Mouse (Mus musculus) heart, adult 2 months (tissue): ENCODE measurements around the gene Pla2g12b. TPM values are rescaled to one million over a fixed set of nuclear protein-coding genes. Genes with fewer than 3 reads are reported as not detected.

Source experiments
- DNase-seq, 2 experiments: peaks; one replicate each; pipeline ENCODE4 v3.0.0; 2021
- H3K27ac ChIP-seq: fragments of 200-600 bp; 2 replicates; pipeline ENCODE4 v1.8.1; 2022
- H3K27me3 ChIP-seq: fragments of 200-500 bp; 2 replicates; pipeline ENCODE4 v1.6.1; 2012; ENCODE audit warnings: mild to moderate bottlenecking, low read length, inconsistent platforms, mixed read lengths; ENCODE audit not compliant: control insufficient read depth, insufficient read depth
- H3K36me3 ChIP-seq: fragments of 200-500 bp; 2 replicates; pipeline ENCODE4 v1.6.1; 2012; ENCODE audit warnings: low read length, inconsistent platforms; ENCODE audit not compliant: control insufficient read depth, insufficient read depth
- H3K4me1 ChIP-seq: fragments of 200-500 bp; 2 replicates; pipeline ENCODE4 v1.6.1; 2011; ENCODE audit warnings: low read length; ENCODE audit not compliant: control insufficient read depth, insufficient read depth
- H3K4me3 ChIP-seq: fragments of 200-600 bp; 2 replicates; pipeline ENCODE4 v1.8.1; 2022
- H3K79me2 ChIP-seq: fragments of 200-500 bp; replicated peaks from 2 replicates; pipeline ENCODE4 v1.6.1; 2012; ENCODE audit warnings: mild to moderate bottlenecking, inconsistent platforms, low read length, moderate library complexity, mixed read lengths; ENCODE audit not compliant: control insufficient read depth, insufficient read depth
- H3K9ac ChIP-seq: fragments of 200-500 bp; 2 replicates; pipeline ENCODE4 v1.6.1; 2012; ENCODE audit warnings: low read depth, mild to moderate bottlenecking, control low read depth, inconsistent platforms, low read length, mixed read lengths
- CTCF ChIP-seq: fragments of 200-600 bp; IDR thresholded peaks from 2 replicates; pipeline ENCODE4 v1.8.1; 2022; ENCODE audit warnings: antibody characterized with exemption, mild to moderate bottlenecking, moderate library complexity
- EP300 ChIP-seq: fragments of 200-500 bp; IDR thresholded peaks from 2 replicates; pipeline ENCODE4 v1.6.1; 2011; ENCODE audit warnings: low read depth, low read length, control low read depth; ENCODE audit not compliant: insufficient read depth
- POLR2A ChIP-seq: fragments of 200-500 bp; IDR thresholded peaks from 2 replicates; pipeline ENCODE4 v1.6.1; 2011; ENCODE audit warnings: mild to moderate bottlenecking, low read depth, low read length, control low read depth; ENCODE audit not compliant: insufficient read depth
- WGBS: fragments of 180-500 bp; shearing (Covaris S2); methylation state at CpG from one replicate; pipeline ENCODE4 v1.1.7; 2018; 5-methylcytosine and 5-hydroxymethylcytosine counted together
- intact Hi-C: fragments of 180-260 bp; cut with DNase I; formaldehyde crosslinking; loops from one replicate; pipeline ENCODE4 v1.15.1; 2025
- polyA plus RNA-seq: library from polyadenylated mRNA; depleted of rRNA; stranded (reverse); fragments of >200 nt; gene quantifications from 2 replicates; pipeline ENCODE4 v1.2.3, GENCODE M21; 2012
- total RNA-seq, 2 experiments: library from RNA; stranded (reverse); gene quantifications; 2 replicates each; pipeline ENCODE4 v1.2.3; 2021

Gene Pla2g12b
- total and polyA plus RNA-seq, 3 experiments: 0.10 TPM; not detected in 2

GRCm38 (mm10) chr10:59365804-59366589, 37.5 kb upstream of the Pla2g12b start:
- DNase-seq: no peak
- intact Hi-C loops: no loop called here
- Histone ChIP-seq H3K27ac (no peak overlapping the region), H3K4me1 (no peaks in the 10 kb centered on the region), H3K9ac (no peak overlapping the region), H3K4me3 (no peak overlapping the region), H3K79me2 (no peaks in the 10 kb centered on the region), H3K36me3 (no peaks in the 10 kb centered on the region), H3K27me3 (no peaks in the 10 kb centered on the region)
- TF ChIP-seq POLR2A (no peak), EP300 (no peak), CTCF (no peak)
- WGBS: 86% methylated on average over 5 of the region's 5 CpGs

- Histone ChIP-seq H3K4me1 (no peaks in the 10 kb centered on the region), H3K4me3 (no peak overlapping the region), H3K79me2 (no peaks in the 10 kb centered on the region), H3K27me3 (no peaks in the 10 kb centered on the region), H3K9ac (no peak overlapping the region), H3K36me3 (no peaks in the 10 kb centered on the region), H3K27ac (no peak overlapping the region)
- DNase-seq: no peak
- TF ChIP-seq POLR2A (no peak), EP300 (no peak), CTCF (no peak)
- intact Hi-C loops: no loop called here
- WGBS: 96% methylated on average over 4 of the region's 4 CpGs
Measured at GRCm38 (mm10) chr10:59366746-59367145, 36.7 kb upstream of the Pla2g12b start.

- TF ChIP-seq CTCF (no peak), POLR2A (no peak), EP300 (no peak)
- H3K9ac ChIP-seq: no peak overlapping the region
- no peaks in the 10 kb centered on the region for H3K79me2 ChIP-seq
- H3K27ac ChIP-seq: no peak overlapping the region
- 57% methylated on average over 4 of the region's 4 CpGs for WGBS
- no peaks in the 10 kb centered on the region for H3K36me3 ChIP-seq
- H3K27me3 ChIP-seq: no peaks in the 10 kb centered on the region
- no peak for DNase-seq
- H3K4me1 ChIP-seq: no peaks in the 10 kb centered on the region
- H3K4me3 ChIP-seq: no peak overlapping the region
- intact Hi-C loops: no loop called here
Measured at GRCm38 (mm10) chr10:59367206-59367605, 36.3 kb upstream of the Pla2g12b start.

GRCm38 (mm10) chr10:59368729-59369128, 34.7 kb upstream of the Pla2g12b start:
- no peak for DNase-seq
- intact Hi-C loops: no loop called here
- H3K9ac ChIP-seq: no peak overlapping the region
- no peak for TF ChIP-seq POLR2A
- no peak for TF ChIP-seq CTCF
- no peak for TF ChIP-seq EP300
- 90% methylated on average over 8 of the region's 8 CpGs for WGBS
- H3K27ac ChIP-seq: no peak overlapping the region
- H3K4me1 ChIP-seq: no peaks in the 10 kb centered on the region
- H3K79me2 ChIP-seq: no peaks in the 10 kb centered on the region
- H3K27me3 ChIP-seq: no peaks in the 10 kb centered on the region
- no peaks in the 10 kb centered on the region; the same call in 1 of the 2 replicates for H3K36me3 ChIP-seq
- H3K4me3 ChIP-seq: no peak overlapping the region

- H3K27ac ChIP-seq: no peak overlapping the region
- intact Hi-C loops: no loop called here
- H3K4me1 ChIP-seq: no peaks in the 10 kb centered on the region
- H3K36me3 ChIP-seq: no peaks in the 10 kb centered on the region; the same call in 1 of the 2 replicates
- WGBS: 80% methylated on average over 9 of the region's 9 CpGs
- no peak overlapping the region for H3K9ac ChIP-seq
- H3K4me3 ChIP-seq: no peak overlapping the region
- TF ChIP-seq POLR2A: no peak
- TF ChIP-seq CTCF: no peak
- TF ChIP-seq EP300: no peak
- H3K79me2 ChIP-seq: no peaks in the 10 kb centered on the region
- DNase-seq: no peak
- no peaks in the 10 kb centered on the region for H3K27me3 ChIP-seq
Measured at GRCm38 (mm10) chr10:59369426-59369825, 34.0 kb upstream of the Pla2g12b start.

- Histone ChIP-seq H3K36me3 (no peaks in the 10 kb centered on the region; the same call in 1 of the 2 replicates), H3K9ac (no peak overlapping the region), H3K27me3 (no peaks in the 10 kb centered on the region), H3K79me2 (no peaks in the 10 kb centered on the region), H3K4me1 (no peaks in the 10 kb centered on the region; the same call in 1 of the 2 replicates), H3K4me3 (no peak overlapping the region), H3K27ac (no peak overlapping the region)
- intact Hi-C loops: no loop called here
- WGBS: 93% methylated on average over 10 of the region's 10 CpGs
- TF ChIP-seq POLR2A (no peak), CTCF (no peak), EP300 (no peak)
- DNase-seq: no peak
Measured at GRCm38 (mm10) chr10:59377906-59378305, 25.6 kb upstream of the Pla2g12b start.
